In genomic region chr13:94882221-94882620, GRCm38 (mm10) we compare ENCODE assay signal across 14 mouse cellular contexts. TPM values are rescaled to one million over a fixed set of nuclear protein-coding genes. Genes with fewer than 3 reads are reported as not detected.
DNase-seq lines count a peak whose midpoint lies in the region; ATAC-seq lines count a peak whose summit lies in the region.
"Had no signal": no experiment of that assay in that cellular context is flagged by ENCODE, and none has a peak within 500 bp of the region (broad histone marks: within the 10 kb centered on the region; RNA-seq: fewer than 3 reads in every experiment).

No protein-coding gene starts in this region.

- peak; percentile 36 for DNase-seq in embryo, embryonic 9.5 days (ENCODE audit: extremely low spot score)
- no peak for DNase-seq in embryo, embryonic 10 days (ENCODE audit: low spot score)
- DNase-seq in kidney, postnatal 10 days, result no peak
- no peak for DNase-seq in midbrain, embryonic 14.5 days
- DNase-seq in adrenal gland, adult (ENCODE audit: inconsistent age in 2 of 2, low spot score in 1 of 2), result no peak
- DNase-seq: kidney, postnatal 14 days; lung, postnatal 4 days; spleen, adult 18-20 months had no signal

- no peaks in the 10 kb centered on the region for H3K9me3 ChIP-seq in kidney, embryonic 15.5 days (replicated peaks)
- H3K9me3 ChIP-seq in hindbrain, embryonic 12.5 days (replicated peaks), result no peaks in the 10 kb centered on the region
- no peaks in the 10 kb centered on the region for H3K9me3 ChIP-seq in midbrain, embryonic 14.5 days (ENCODE audit: control insufficient read depth, low read length)

- H3K4me1 ChIP-seq in kidney, embryonic 15.5 days, result peaks cover 27% of the 10 kb centered on the region
- peaks cover 20% of the 10 kb centered on the region for H3K4me1 ChIP-seq in hindbrain, embryonic 12.5 days
- H3K4me1 ChIP-seq in midbrain, embryonic 14.5 days (ENCODE audit: control insufficient read depth, insufficient read depth, low read length), result peaks cover 10% of the 10 kb centered on the region

- peak overlapping the region; percentile 77; the same call in 1 of the 2 replicates for H3K4me2 ChIP-seq in kidney, embryonic 15.5 days
- H3K4me2 ChIP-seq in hindbrain, embryonic 12.5 days (replicated peaks), result peak overlapping the region; percentile 74
- H3K4me2 ChIP-seq in midbrain, embryonic 14.5 days (ENCODE audit: low read length), result peak overlapping the region; percentile 57

- no peak overlapping the region for H3K27ac ChIP-seq in kidney, embryonic 15.5 days
- H3K27ac ChIP-seq in hindbrain, embryonic 12.5 days, result peak overlapping the region; percentile 75
- H3K27ac ChIP-seq in midbrain, embryonic 14.5 days (replicated peaks; ENCODE audit: low read depth, low read length), result 0 out of 2 replicates have a peak overlapping the region, but pooled peaks have one; percentile 26

- H3K36me3 ChIP-seq in kidney, embryonic 15.5 days, result no peaks in the 10 kb centered on the region
- no peaks in the 10 kb centered on the region for H3K36me3 ChIP-seq in hindbrain, embryonic 12.5 days
- H3K36me3 ChIP-seq in midbrain, embryonic 14.5 days (ENCODE audit: control insufficient read depth, insufficient read depth, low read length), result no peaks in the 10 kb centered on the region
- H3K36me3 ChIP-seq: G1E had no signal

- H3K27me3 ChIP-seq in kidney, embryonic 15.5 days, result peaks cover 88% of the 10 kb centered on the region
- peaks cover 81% of the 10 kb centered on the region for H3K27me3 ChIP-seq in hindbrain, embryonic 12.5 days
- H3K27me3 ChIP-seq in midbrain, embryonic 14.5 days (ENCODE audit: control insufficient read depth, insufficient read depth, low read length), result peaks cover 85% of the 10 kb centered on the region

- 2% methylated on average over 10 of the region's 10 CpGs for WGBS in kidney, embryonic 15.5 days
- 1% methylated on average over 10 of the region's 10 CpGs for WGBS in hindbrain, embryonic 12.5 days
- WGBS in midbrain, embryonic 14.5 days, result under 1% methylated on average over 10 of the region's 10 CpGs

- H3K9ac ChIP-seq in kidney, embryonic 15.5 days, result no peak overlapping the region
- no peak overlapping the region for H3K9ac ChIP-seq in hindbrain, embryonic 12.5 days
- no peak overlapping the region for H3K9ac ChIP-seq in midbrain, embryonic 14.5 days (replicated peaks; ENCODE audit: low read length)

- no peak for ATAC-seq in kidney, embryonic 15.5 days (replicated peaks; ENCODE audit: low FRiP score)
- ATAC-seq in hindbrain, embryonic 12.5 days (ENCODE audit: low FRiP score), result no peak
- no peak for ATAC-seq in midbrain, embryonic 14.5 days (ENCODE audit: low FRiP score, low TSS enrichment)
- ATAC-seq in monocyte, adult 5-6 weeks (replicated peaks; ENCODE audit: insufficient number of reproducible peaks, low FRiP score, low TSS enrichment, poor library complexity, severe bottlenecking), result no peak

- peak overlapping the region; percentile 47; the same call in 1 of the 2 replicates for H3K4me3 ChIP-seq in kidney, embryonic 15.5 days (replicated peaks)
- peak overlapping the region; percentile 39 for H3K4me3 ChIP-seq in hindbrain, embryonic 12.5 days
- H3K4me3 ChIP-seq in midbrain, embryonic 14.5 days (replicated peaks; ENCODE audit: low read depth, low read length), result peak overlapping the region; percentile 29; the same call in 1 of the 2 replicates

RNA-seq across cellular contexts. Expression of gene Otp, which starts 6.8 kb away (rescaled TPM):
- not detected in 2 replicates for polyA plus RNA-seq in kidney, embryonic 15.5 days (2015; fragmentation: Nextera tagmentation; extraction: Ambion mirVana)
- polyA plus RNA-seq in hindbrain, embryonic 12.5 days (2016; fragmentation: Nextera tagmentation; extraction: Ambion mirVana), result 11.2 and 15.8 TPM in 2 replicates
- polyA plus RNA-seq in midbrain, embryonic 14.5 days (2014; fragmentation: Nextera tagmentation; extraction: Ambion mirVana), result 5.3 and 5.4 TPM in 2 replicates
- total RNA-seq in monocyte, adult 5-6 weeks (2017), result not detected in 3 replicates
- total RNA-seq: adrenal gland, adult 18-20 months; G1E had no signal
- polyA plus RNA-seq: gonadal fat pad, adult 2 months had no signal
